Mouse (Mus musculus) bone marrow macrophage, adult 2 months (primary cell): ENCODE results near the gene Cep83.

Source experiments
- CTCF ChIP-seq: IDR thresholded peaks from 2 replicates; pipeline ENCODE4 v1.5.1; 2012; ENCODE audit warnings: low read depth, mild to moderate bottlenecking, low read length, moderate library complexity
- POLR2A ChIP-seq: IDR thresholded peaks from 2 replicates; pipeline ENCODE4 v1.6.1; 2012; ENCODE audit warnings: mild to moderate bottlenecking, low read depth, low read length, borderline replicate concordance

DNA sequence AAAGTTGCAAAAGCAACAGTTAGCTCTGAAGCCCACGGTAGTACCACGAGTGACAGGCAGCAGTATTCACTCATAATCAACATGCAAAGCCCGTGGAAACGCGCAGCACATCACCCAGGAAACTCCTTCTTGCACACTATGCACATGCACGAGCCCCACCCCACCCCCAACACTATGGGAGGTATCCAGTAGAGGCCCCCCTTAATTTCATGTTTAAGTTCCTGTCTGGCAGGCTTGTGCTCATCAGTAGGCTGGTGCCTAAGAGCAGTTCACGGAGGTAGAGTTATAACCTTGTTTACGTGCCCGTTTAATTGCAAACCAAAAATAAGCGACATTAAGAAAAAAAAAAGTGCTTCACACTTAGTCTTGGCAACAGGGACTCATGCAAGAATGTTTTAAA, 138.9 kb downstream of the Cep83 start:
- TF ChIP-seq CTCF (no peak), POLR2A (no peak)
